Mouse (Mus musculus): ENCODE measurements at regions not wholly inside any gene's neighbourhood (a gene's known extent, or its start where the extent isn't known, plus 50 kb on each side); places are given as distances from the start of the nearest gene placed in this dataset.

DNA sequence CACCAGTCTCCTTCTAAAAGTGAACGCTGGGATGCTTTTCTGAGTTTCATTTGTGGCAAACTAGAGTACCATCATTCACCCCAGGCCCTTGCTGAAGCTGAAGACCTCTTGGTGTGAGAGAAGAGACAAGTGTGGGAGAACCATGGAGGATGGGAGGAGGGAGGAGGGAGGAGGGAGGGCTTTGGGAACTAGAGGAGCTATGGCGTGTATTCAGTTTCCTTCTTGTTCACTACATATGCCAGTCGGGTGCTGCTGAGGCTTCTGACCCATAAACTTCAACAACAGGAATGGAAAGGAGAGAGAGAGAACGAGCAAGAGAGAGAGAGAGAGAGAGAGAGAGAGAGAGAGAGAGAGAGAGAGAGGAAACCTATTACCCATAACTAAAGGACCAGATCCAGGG is 452.1 kb downstream of the Rps24 start:
- H3K27me3 ChIP-seq = no peaks in the 10 kb centered on the region
- WGBS = 71% methylated on average over 4 of the region's 4 CpGs
- H3K9ac ChIP-seq = no peak overlapping the region
- no peaks in the 10 kb centered on the region for H3K9me3 ChIP-seq
- H3K4me2 ChIP-seq = no peak overlapping the region
- peak overlapping the region; percentile 52 for H3K27ac ChIP-seq (replicated peaks)
- H3K4me1 ChIP-seq (replicated peaks) = peaks cover 11% of the 10 kb centered on the region; the same call in 1 of the 2 replicates
- no peak overlapping the region for H3K4me3 ChIP-seq
- no peaks in the 10 kb centered on the region for H3K36me3 ChIP-seq
- no peak for ATAC-seq (ENCODE audit: low read depth)

DNA sequence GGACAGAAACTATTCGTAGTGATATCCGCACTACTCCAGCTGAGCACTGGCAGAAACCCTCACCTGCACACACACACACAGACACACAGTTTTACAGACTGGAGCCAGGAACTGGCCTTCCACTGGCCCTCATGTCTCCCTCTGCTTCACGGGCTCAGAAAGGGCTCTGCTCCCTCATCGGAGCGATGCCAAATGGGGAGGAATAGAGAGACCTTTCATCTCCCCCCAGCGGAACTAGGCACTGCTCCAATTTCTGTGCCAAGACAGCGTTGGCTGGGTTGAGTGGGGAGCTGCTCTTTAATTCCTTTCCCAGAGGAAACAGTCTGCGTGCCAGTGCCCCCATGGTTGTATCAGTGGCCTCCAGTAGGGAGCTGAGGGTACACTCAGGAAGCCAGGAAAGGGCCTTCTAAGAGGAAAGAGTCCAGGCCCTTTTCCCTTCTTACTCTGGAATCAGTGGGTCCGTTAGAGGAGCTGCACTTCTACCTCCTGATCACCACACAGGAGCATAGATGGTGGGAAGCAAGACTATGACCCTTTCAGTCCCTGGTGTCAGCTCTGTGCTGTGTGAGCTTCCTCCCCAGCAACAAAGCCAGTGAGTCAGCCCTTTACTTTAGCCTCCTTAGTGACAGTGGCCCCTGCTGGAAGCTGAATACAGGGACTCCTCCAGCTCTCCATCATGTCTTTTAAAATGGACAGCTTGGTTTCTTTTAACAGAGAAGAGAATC is 452.7 kb downstream of the Rps24 start:
- Histone ChIP-seq H3K36me3 (no peaks in the 10 kb centered on the region), H3K9me3 (no peaks in the 10 kb centered on the region), H3K27ac (replicated peaks) (peak overlapping the region; percentile 52), H3K4me2 (no peak overlapping the region), H3K9ac (no peak overlapping the region), H3K4me1 (replicated peaks) (peaks cover 11% of the 10 kb centered on the region; the same call in 1 of the 2 replicates), H3K4me3 (no peak overlapping the region), H3K27me3 (no peaks in the 10 kb centered on the region)
- 69% methylated on average over 9 of the region's 9 CpGs for WGBS
- peak; percentile 84 for ATAC-seq (ENCODE audit: low read depth)

DNA sequence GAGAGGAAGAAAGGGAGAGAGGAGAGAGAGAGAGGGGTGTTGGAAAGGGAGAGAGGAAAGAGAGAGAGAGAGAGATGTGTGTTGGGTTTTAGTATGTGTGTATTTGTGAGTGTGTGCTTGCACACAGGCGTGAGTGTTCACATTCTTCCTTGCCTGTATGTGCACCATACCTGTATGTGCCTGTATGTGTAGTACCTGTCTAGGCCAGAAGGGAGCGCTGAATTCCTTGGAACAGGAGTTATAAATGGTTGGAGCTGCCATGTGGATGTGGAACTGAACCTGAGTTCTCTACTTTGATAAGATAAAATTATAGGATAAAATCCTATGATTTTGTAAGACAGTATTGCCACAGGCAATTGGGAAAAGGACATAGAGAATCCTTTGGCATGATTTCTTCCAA is 458.8 kb downstream of the Rps24 start:
- WGBS = 45% methylated on average over 2 of the region's 2 CpGs

DNA sequence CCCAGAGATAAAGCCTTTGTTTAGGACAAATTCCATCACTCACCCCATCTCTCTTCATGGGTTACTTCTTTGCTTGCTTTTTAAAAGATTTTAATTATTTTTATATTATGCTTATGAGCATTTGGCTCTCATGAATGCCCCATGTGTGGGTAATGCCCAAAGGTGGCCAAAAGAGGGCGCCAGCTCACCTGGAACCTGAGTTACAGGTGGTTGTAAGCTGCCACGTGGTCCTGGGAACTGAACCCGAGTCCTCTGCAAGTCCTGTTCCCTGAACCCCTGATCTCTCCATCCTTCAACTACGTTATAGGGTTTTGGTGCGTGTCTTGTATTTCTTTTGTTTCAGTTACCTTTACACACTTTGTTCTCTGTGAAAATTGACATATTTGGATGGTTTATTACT is 460.2 kb downstream of the Rps24 start:
- Histone ChIP-seq H3K9me3 (no peaks in the 10 kb centered on the region), H3K4me1 (replicated peaks) (no peaks in the 10 kb centered on the region), H3K27me3 (no peaks in the 10 kb centered on the region), H3K27ac (replicated peaks) (no peak overlapping the region), H3K4me2 (no peak overlapping the region), H3K9ac (no peak overlapping the region), H3K4me3 (no peak overlapping the region), H3K36me3 (no peaks in the 10 kb centered on the region)
- WGBS = 82% methylated on average over 5 of the region's 5 CpGs
- ATAC-seq (ENCODE audit: low read depth) = no peak

More for the DNA sequence above, 458.8 kb downstream of the Rps24 start:
- H3K9me3 ChIP-seq = no peaks in the 10 kb centered on the region
- no peak overlapping the region for H3K4me2 ChIP-seq
- no peak overlapping the region for H3K4me3 ChIP-seq
- no peak for ATAC-seq (ENCODE audit: low read depth)
- H3K27ac ChIP-seq (replicated peaks) = no peak overlapping the region
- no peak overlapping the region for H3K9ac ChIP-seq
- H3K36me3 ChIP-seq = no peaks in the 10 kb centered on the region
- no peaks in the 10 kb centered on the region for H3K4me1 ChIP-seq (replicated peaks)
- no peaks in the 10 kb centered on the region for H3K27me3 ChIP-seq

DNA sequence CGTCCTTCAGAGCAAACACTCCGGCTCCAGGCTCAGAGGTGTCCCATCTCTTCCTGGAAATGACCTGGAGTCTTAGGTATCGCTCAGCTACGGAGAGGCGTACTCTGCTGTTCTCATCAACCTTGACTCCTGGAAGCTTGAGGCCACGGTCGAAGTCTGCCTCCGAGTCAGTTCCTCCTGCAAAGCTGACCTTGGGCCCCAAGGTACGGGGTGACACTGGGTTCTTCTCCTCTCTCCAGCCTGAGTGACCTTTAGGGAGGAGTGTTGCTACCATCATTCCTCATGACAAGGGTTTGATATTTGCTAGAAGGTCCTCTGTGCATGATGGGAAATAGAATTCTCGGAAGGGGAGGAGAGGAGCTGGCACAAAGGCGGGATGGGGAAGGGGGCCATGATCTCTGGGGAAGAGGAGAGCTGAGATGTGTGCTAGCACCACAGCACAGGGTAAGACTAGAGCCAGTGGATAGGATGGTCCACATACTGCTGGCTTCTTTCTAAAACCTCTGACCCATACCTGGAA is 469.0 kb downstream of the Rps24 start:
- no peak for ATAC-seq (ENCODE audit: low read depth)
- H3K4me2 ChIP-seq = no peak overlapping the region
- WGBS = 93% methylated on average over 11 of the region's 11 CpGs
- H3K9me3 ChIP-seq = no peaks in the 10 kb centered on the region
- H3K9ac ChIP-seq = no peak overlapping the region
- H3K27me3 ChIP-seq = no peaks in the 10 kb centered on the region
- H3K27ac ChIP-seq (replicated peaks) = no peak overlapping the region
- H3K4me3 ChIP-seq = no peak overlapping the region
- H3K36me3 ChIP-seq = no peaks in the 10 kb centered on the region
- 0 out of 2 replicates have a peak, but pooled peaks cover 11% of the 10 kb centered on the region for H3K4me1 ChIP-seq (replicated peaks)

DNA sequence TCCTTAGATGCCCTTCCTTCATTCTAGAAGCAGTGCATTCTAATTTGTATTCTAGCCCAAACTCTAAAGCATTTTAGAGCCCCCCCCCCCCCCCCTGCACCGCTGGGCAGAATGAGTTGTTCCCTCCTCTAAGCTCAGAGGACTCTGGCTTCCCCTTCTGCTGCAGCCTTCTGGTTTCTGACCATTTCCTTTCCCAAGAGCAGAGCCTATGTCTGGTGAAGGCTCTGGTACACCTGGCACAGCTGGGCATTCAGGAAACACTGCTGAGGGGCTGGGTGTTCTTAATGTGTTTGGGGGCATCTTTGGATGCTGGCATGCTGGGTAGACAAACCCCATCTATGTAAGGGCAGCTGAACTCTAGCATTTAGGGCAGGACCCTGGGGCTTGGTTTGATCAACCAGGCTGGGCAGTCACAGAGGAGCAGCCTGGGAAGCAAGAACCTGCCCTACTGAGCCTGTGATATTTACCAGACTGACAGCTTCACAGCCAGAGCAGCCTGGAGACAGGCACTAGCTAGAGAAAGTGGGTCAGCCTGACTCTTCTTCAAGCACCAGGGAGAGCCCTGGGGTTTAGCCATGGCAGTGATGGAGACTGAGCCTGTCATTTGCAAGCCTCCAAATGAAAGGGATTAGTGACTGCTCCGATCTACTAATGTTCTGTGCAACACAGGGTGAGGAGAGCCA is 469.7 kb downstream of the Rps24 start:
- Histone ChIP-seq H3K36me3 (no peaks in the 10 kb centered on the region), H3K4me1 (replicated peaks) (0 out of 2 replicates have a peak, but pooled peaks cover 11% of the 10 kb centered on the region), H3K9ac (no peak overlapping the region; the same call in 1 of the 2 replicates), H3K27me3 (no peaks in the 10 kb centered on the region), H3K9me3 (no peaks in the 10 kb centered on the region), H3K27ac (replicated peaks) (no peak overlapping the region), H3K4me2 (no peak overlapping the region), H3K4me3 (no peak overlapping the region)
- 64% methylated on average over 2 of the region's 2 CpGs for WGBS
- no peak for ATAC-seq (ENCODE audit: low read depth)

DNA sequence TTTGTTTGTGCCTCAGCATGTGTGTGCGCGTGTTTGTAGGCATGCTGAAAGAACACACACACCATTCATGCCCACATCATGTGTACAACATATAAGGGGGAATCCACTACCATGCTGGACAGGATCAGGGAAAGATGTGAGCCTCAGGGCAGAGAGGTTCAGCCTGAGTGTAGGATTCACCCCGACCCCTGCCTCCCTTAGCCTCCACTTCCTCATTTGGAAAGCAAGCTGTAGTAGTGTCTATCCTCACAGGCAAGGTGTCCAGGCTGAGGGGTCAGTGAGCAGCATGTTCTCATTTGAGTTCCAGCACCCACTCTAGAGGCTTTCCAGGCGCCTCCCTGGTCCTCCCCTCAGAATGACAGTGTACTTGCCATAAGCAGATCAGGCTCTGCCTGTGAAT is 470.5 kb downstream of the Rps24 start:
- Histone ChIP-seq H3K9ac (no peak overlapping the region), H3K27ac (replicated peaks) (no peak overlapping the region), H3K4me1 (replicated peaks) (0 out of 2 replicates have a peak, but pooled peaks cover 11% of the 10 kb centered on the region), H3K4me2 (no peak overlapping the region), H3K9me3 (no peaks in the 10 kb centered on the region), H3K27me3 (no peaks in the 10 kb centered on the region), H3K36me3 (no peaks in the 10 kb centered on the region), H3K4me3 (no peak overlapping the region)
- WGBS = 92% methylated on average over 4 of the region's 4 CpGs
- no peak for ATAC-seq (ENCODE audit: low read depth)

DNA sequence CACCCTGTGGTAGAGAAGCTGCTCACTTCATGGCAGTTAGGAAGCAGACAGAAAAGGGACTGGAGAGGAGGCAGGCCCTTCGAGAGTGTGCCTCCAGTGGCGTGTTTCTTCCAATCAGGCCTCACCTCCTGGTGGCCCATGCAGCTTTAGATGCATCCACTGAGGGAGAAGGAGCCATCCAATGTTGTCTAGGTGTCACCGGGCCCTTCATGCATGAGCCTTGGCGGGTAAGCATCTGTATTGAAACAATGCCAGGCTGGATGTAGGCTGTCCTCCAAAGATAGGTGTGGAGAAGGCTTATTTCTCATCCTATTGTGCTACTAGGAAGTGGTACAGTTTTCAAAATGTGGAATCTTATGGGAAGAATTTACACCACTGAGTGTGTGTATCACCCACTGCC is 471.9 kb downstream of the Rps24 start:
- H3K4me3 ChIP-seq = no peak overlapping the region
- ATAC-seq (ENCODE audit: low read depth) = no peak
- H3K4me1 ChIP-seq (replicated peaks) = 0 out of 2 replicates have a peak, but pooled peaks cover 11% of the 10 kb centered on the region
- WGBS = 83% methylated on average over 4 of the region's 4 CpGs
- no peak overlapping the region for H3K4me2 ChIP-seq
- H3K27me3 ChIP-seq = no peaks in the 10 kb centered on the region
- H3K9ac ChIP-seq = no peak overlapping the region
- no peaks in the 10 kb centered on the region for H3K36me3 ChIP-seq
- H3K9me3 ChIP-seq = no peaks in the 10 kb centered on the region
- no peak overlapping the region for H3K27ac ChIP-seq (replicated peaks)

DNA sequence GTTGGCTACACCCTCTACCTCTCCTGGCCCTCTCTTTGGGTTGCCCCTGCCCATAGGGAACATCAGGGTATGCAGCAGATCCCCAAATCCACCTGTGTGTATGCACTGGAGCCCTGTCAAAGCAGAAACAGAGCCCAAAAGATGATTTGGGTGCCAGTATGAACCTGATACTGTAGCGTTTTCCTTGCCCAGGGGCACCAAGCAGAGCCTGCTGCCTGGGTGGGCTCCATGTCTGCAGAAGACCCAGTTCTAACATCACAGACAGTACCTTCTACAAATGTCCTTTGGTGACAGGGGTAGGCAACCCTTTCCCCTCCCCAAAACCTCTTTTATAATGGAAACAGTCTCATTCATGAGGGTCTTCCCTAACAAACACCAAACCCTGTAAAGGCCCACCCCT is 472.5 kb downstream of the Rps24 start:
- Histone ChIP-seq H3K27ac (replicated peaks) (no peak overlapping the region), H3K9me3 (no peaks in the 10 kb centered on the region), H3K4me2 (no peak overlapping the region), H3K27me3 (no peaks in the 10 kb centered on the region), H3K4me3 (no peak overlapping the region), H3K9ac (no peak overlapping the region), H3K36me3 (no peaks in the 10 kb centered on the region), H3K4me1 (replicated peaks) (0 out of 2 replicates have a peak, but pooled peaks cover 11% of the 10 kb centered on the region)
- 75% methylated on average over 1 of the region's 1 CpGs for WGBS
- ATAC-seq (ENCODE audit: low read depth) = no peak

DNA sequence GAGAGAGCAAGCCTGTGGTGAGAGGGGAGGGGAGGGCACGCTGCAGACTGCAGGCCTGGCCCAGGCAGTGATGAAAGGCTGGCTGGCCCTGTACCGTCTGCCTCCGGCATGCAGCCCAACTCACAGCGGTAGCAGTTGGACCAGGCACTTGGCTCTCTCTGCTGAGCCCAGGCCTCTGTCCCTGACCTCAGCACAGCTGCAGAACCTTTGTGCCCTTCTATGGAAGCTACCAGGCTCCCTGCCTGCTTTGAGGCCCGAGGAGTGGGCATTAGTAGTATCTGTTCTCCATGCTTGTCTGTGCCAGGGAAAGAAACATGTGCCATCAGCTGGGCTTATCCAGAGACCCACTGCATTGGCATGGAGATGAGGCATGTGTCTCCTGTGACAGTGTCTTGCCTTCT is 473.2 kb downstream of the Rps24 start:
- Histone ChIP-seq H3K27ac (replicated peaks) (no peak overlapping the region), H3K9me3 (no peaks in the 10 kb centered on the region), H3K4me1 (replicated peaks) (0 out of 2 replicates have a peak, but pooled peaks cover 11% of the 10 kb centered on the region), H3K9ac (no peak overlapping the region), H3K4me2 (no peak overlapping the region), H3K4me3 (no peak overlapping the region), H3K27me3 (no peaks in the 10 kb centered on the region), H3K36me3 (no peaks in the 10 kb centered on the region)
- ATAC-seq (ENCODE audit: low read depth) = 0 out of 2 replicates have a peak, but pooled peaks have one; percentile 47
- 38% methylated on average over 5 of the region's 5 CpGs for WGBS

DNA sequence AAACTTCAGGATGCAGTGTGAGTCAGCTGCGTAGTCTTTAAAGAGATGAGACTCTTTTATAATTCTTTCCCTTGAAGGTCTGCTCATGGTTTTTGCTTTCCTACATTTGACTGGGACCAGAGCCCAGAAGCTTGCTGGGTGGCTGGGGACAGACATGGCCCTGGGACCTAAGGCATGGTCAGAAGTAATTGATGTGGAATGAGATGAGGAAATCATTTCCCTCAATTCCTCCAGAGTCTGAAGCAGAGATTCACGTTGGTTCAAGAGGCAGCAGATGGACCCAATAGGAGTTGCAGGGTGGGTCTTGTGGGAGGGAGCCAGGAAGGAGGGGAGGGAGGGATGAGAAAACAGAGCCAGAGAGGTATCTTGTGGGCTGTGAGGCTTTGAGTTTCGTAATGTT is 473.9 kb downstream of the Rps24 start:
- ATAC-seq (ENCODE audit: low read depth) = no peak
- WGBS = 64% methylated on average over 3 of the region's 3 CpGs
- Histone ChIP-seq H3K4me2 (no peak overlapping the region), H3K4me1 (replicated peaks) (0 out of 2 replicates have a peak, but pooled peaks cover 11% of the 10 kb centered on the region), H3K27ac (replicated peaks) (no peak overlapping the region), H3K9me3 (no peaks in the 10 kb centered on the region), H3K4me3 (no peak overlapping the region), H3K27me3 (no peaks in the 10 kb centered on the region), H3K36me3 (no peaks in the 10 kb centered on the region), H3K9ac (no peak overlapping the region)

DNA sequence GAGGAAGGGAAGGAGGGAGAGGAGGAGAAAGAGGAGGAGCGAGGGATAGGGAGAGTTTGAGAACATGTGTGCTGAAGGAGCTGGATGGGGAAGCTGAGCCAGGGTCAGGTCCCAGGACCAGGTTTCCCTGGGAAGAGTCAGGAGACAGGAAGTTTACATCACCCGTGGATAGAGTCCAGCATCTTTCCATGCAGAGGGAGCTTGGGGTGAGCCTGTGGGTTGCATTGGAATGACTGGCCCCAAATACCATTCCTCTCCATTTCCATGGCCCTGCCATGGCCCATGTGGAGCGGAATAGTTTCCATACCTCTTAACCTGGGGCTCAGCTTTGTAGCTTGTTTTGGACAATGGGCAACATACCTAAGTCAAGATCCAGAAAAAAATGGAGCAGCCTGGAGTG is 474.8 kb downstream of the Rps24 start:
- WGBS = 91% methylated on average over 3 of the region's 3 CpGs
- ATAC-seq (ENCODE audit: low read depth) = no peak
- H3K4me3 ChIP-seq = no peak overlapping the region

More for the DNA sequence above, 474.8 kb downstream of the Rps24 start:
- H3K27ac ChIP-seq (replicated peaks) = no peak overlapping the region
- no peak overlapping the region for H3K4me2 ChIP-seq
- no peaks in the 10 kb centered on the region for H3K27me3 ChIP-seq
- H3K36me3 ChIP-seq = no peaks in the 10 kb centered on the region
- H3K9ac ChIP-seq = no peak overlapping the region
- 0 out of 2 replicates have a peak, but pooled peaks cover 11% of the 10 kb centered on the region for H3K4me1 ChIP-seq (replicated peaks)
- H3K9me3 ChIP-seq = no peaks in the 10 kb centered on the region

All from neural tube, embryonic 13.5 days (tissue).